1 mouse cellular context compared by ENCODE assay signal in the genomic region with DNA sequence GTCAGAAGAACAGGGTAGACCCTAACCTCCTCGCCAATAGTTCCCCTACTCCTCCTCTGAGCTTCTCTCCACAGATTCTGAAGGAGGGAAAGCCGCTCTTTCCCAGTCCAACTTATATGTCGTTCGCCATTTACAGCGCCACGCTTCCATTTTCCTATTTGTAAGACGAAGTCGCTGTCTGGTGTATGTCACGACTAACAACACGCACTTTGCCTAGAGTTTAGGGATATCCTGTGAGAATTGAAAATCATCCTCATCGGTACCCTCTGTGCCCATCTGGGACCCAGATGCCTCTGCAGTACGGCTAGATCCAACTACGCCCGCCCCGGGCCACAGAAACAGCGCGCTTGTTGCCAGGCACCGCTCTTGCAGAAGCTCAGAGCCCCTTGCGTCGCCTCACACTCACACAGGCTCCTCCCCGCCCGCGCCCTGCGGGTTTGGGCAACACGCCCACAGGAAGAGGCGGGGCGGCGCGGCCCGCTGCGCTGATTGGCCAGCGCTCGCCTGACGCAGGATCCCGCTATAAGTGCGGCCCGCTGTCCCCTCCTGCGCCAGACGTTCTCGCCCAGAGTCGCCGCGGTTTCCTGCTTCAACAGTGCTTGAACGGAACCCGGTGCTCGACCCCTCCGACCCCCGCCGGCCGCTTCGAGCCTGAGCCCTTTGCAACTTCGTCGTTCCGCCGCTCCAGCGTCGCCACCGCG.
TF ChIP-seq lines count a peak whose summit lies in the region.

No protein-coding gene starts in this region.

TF ChIP-seq in C2C12, 6 proteins besides CTCF, POLR2A, EP300 and RAD21:
- TF ChIP-seq CEBPB (IDR thresholded peaks at IDR 0.05; ENCODE audit: low read depth): no peak
- TF ChIP-seq USF1 (IDR thresholded peaks at IDR 0.05; ENCODE audit: low read depth): no peak
- TF ChIP-seq FOSL1 (IDR thresholded peaks at IDR 0.05; ENCODE audit: insufficient read depth, low read length, poor library complexity, severe bottlenecking): no peak
- TF ChIP-seq MYOG (IDR thresholded peaks at IDR 0.05; ENCODE audit: control insufficient read depth, extremely low read depth, insufficient read length): no peak
- no peak for TF ChIP-seq MAX (IDR thresholded peaks at IDR 0.05)
- TF ChIP-seq MYOD1 (IDR thresholded peaks at IDR 0.05; ENCODE audit: control insufficient read depth, insufficient read length, low read depth): no peak
